Mouse (Mus musculus): ENCODE data around the gene Kcnab2. TPM values are rescaled to one million over a fixed set of nuclear protein-coding genes. Genes with fewer than 3 reads are reported as not detected.

Kcnab2 gene
- polyA plus RNA-seq, 1 experiment, result 18.3 TPM

- TF ChIP-seq CTCF (IDR thresholded peaks at IDR 0.05; ENCODE audit: control insufficient read depth, insufficient read depth, insufficient replicate concordance, low read depth, low read length), result no peak
- TF ChIP-seq POLR2A (IDR thresholded peaks at IDR 0.05; ENCODE audit: control insufficient read depth, low read depth, low read length), result no peak
- no peak overlapping the region for H3K27ac ChIP-seq (ENCODE audit: control insufficient read depth, insufficient read depth, low read depth, low read length)
- H3K27me3 ChIP-seq (ENCODE audit: control insufficient read depth, insufficient read depth, low read length), result no peaks in the 10 kb centered on the region
- no peak overlapping the region for H3K4me3 ChIP-seq (ENCODE audit: control insufficient read depth, low read depth, low read length)
- peaks cover 6% of the 10 kb centered on the region for H3K4me1 ChIP-seq (ENCODE audit: control insufficient read depth, insufficient read depth, low read length)
- H3K36me3 ChIP-seq (ENCODE audit: control insufficient read depth, insufficient read depth, low read length), result no peaks in the 10 kb centered on the region
Measured at GRCm38 (mm10) chr4:152440882-152441281, 36.8 kb downstream of the Kcnab2 start.

GRCm38 (mm10) chr4:152435255-152435654 is 42.4 kb downstream of the Kcnab2 start:
- Histone ChIP-seq H3K4me1 (ENCODE audit: control insufficient read depth, insufficient read depth, low read length) (peaks cover 4% of the 10 kb centered on the region), H3K4me3 (ENCODE audit: control insufficient read depth, low read depth, low read length) (no peak overlapping the region), H3K27me3 (ENCODE audit: control insufficient read depth, insufficient read depth, low read length) (no peaks in the 10 kb centered on the region), H3K36me3 (ENCODE audit: control insufficient read depth, insufficient read depth, low read length) (no peaks in the 10 kb centered on the region), H3K27ac (ENCODE audit: control insufficient read depth, insufficient read depth, low read depth, low read length) (no peak overlapping the region)
- TF ChIP-seq CTCF (IDR thresholded peaks at IDR 0.05; ENCODE audit: control insufficient read depth, insufficient read depth, insufficient replicate concordance, low read depth, low read length), result peak; percentile 90
- no peak for TF ChIP-seq POLR2A (IDR thresholded peaks at IDR 0.05; ENCODE audit: control insufficient read depth, low read depth, low read length)

GRCm38 (mm10) chr4:152434836-152435235 is 42.8 kb downstream of the Kcnab2 start:
- Histone ChIP-seq H3K27me3 (ENCODE audit: control insufficient read depth, insufficient read depth, low read length) (no peaks in the 10 kb centered on the region), H3K4me3 (ENCODE audit: control insufficient read depth, low read depth, low read length) (no peak overlapping the region), H3K36me3 (ENCODE audit: control insufficient read depth, insufficient read depth, low read length) (no peaks in the 10 kb centered on the region), H3K27ac (ENCODE audit: control insufficient read depth, insufficient read depth, low read depth, low read length) (no peak overlapping the region), H3K4me1 (ENCODE audit: control insufficient read depth, insufficient read depth, low read length) (peaks cover 3% of the 10 kb centered on the region)
- TF ChIP-seq CTCF (IDR thresholded peaks at IDR 0.05; ENCODE audit: control insufficient read depth, insufficient read depth, insufficient replicate concordance, low read depth, low read length) (peak; percentile 91), POLR2A (IDR thresholded peaks at IDR 0.05; ENCODE audit: control insufficient read depth, low read depth, low read length) (no peak)

- H3K4me1 ChIP-seq (ENCODE audit: control insufficient read depth, insufficient read depth, low read length), result no peaks in the 10 kb centered on the region
- H3K27me3 ChIP-seq (ENCODE audit: control insufficient read depth, insufficient read depth, low read length), result no peaks in the 10 kb centered on the region
- TF ChIP-seq CTCF (IDR thresholded peaks at IDR 0.05; ENCODE audit: control insufficient read depth, insufficient read depth, insufficient replicate concordance, low read depth, low read length) (peak; percentile 70), POLR2A (IDR thresholded peaks at IDR 0.05; ENCODE audit: control insufficient read depth, low read depth, low read length) (no peak)
- no peak overlapping the region for H3K27ac ChIP-seq (ENCODE audit: control insufficient read depth, insufficient read depth, low read depth, low read length)
- no peak overlapping the region for H3K4me3 ChIP-seq (ENCODE audit: control insufficient read depth, low read depth, low read length)
- no peaks in the 10 kb centered on the region for H3K36me3 ChIP-seq (ENCODE audit: control insufficient read depth, insufficient read depth, low read length)
Measured at GRCm38 (mm10) chr4:152432308-152432707, 45.4 kb downstream of the Kcnab2 start.

GRCm38 (mm10) chr4:152428259-152428658 is 49.4 kb downstream of the Kcnab2 start:
- H3K4me1 ChIP-seq (ENCODE audit: control insufficient read depth, insufficient read depth, low read length), result no peaks in the 10 kb centered on the region; the same call in 1 of the 2 replicates
- H3K27me3 ChIP-seq (ENCODE audit: control insufficient read depth, insufficient read depth, low read length), result no peaks in the 10 kb centered on the region
- H3K4me3 ChIP-seq (ENCODE audit: control insufficient read depth, low read depth, low read length), result no peak overlapping the region
- no peak overlapping the region for H3K27ac ChIP-seq (ENCODE audit: control insufficient read depth, insufficient read depth, low read depth, low read length)
- H3K36me3 ChIP-seq (ENCODE audit: control insufficient read depth, insufficient read depth, low read length), result no peaks in the 10 kb centered on the region
- TF ChIP-seq POLR2A (IDR thresholded peaks at IDR 0.05; ENCODE audit: control insufficient read depth, low read depth, low read length), result no peak

GRCm38 (mm10) chr4:152424922-152425321 is 52.7 kb downstream of the Kcnab2 start:
- H3K36me3 ChIP-seq (ENCODE audit: control insufficient read depth, insufficient read depth, low read length), result no peaks in the 10 kb centered on the region
- H3K4me1 ChIP-seq (ENCODE audit: control insufficient read depth, insufficient read depth, low read length), result peaks cover 2% of the 10 kb centered on the region
- H3K27me3 ChIP-seq (ENCODE audit: control insufficient read depth, insufficient read depth, low read length), result no peaks in the 10 kb centered on the region
- TF ChIP-seq CTCF (IDR thresholded peaks at IDR 0.05; ENCODE audit: control insufficient read depth, insufficient read depth, insufficient replicate concordance, low read depth, low read length) (peak; percentile 81; the same call in 1 of the 2 replicates), POLR2A (IDR thresholded peaks at IDR 0.05; ENCODE audit: control insufficient read depth, low read depth, low read length) (no peak)
- no peak overlapping the region for H3K4me3 ChIP-seq (ENCODE audit: control insufficient read depth, low read depth, low read length)
- H3K27ac ChIP-seq (ENCODE audit: control insufficient read depth, insufficient read depth, low read depth, low read length), result no peak overlapping the region

- no peak for TF ChIP-seq CTCF (IDR thresholded peaks at IDR 0.05; ENCODE audit: control insufficient read depth, insufficient read depth, insufficient replicate concordance, low read depth, low read length)
- no peak for TF ChIP-seq POLR2A (IDR thresholded peaks at IDR 0.05; ENCODE audit: control insufficient read depth, low read depth, low read length)
- no peak overlapping the region for H3K27ac ChIP-seq (ENCODE audit: control insufficient read depth, insufficient read depth, low read depth, low read length)
- H3K4me3 ChIP-seq (ENCODE audit: control insufficient read depth, low read depth, low read length), result no peak overlapping the region
- no peaks in the 10 kb centered on the region for H3K36me3 ChIP-seq (ENCODE audit: control insufficient read depth, insufficient read depth, low read length)
- H3K27me3 ChIP-seq (ENCODE audit: control insufficient read depth, insufficient read depth, low read length), result no peaks in the 10 kb centered on the region
- peaks cover 2% of the 10 kb centered on the region for H3K4me1 ChIP-seq (ENCODE audit: control insufficient read depth, insufficient read depth, low read length)
Measured at GRCm38 (mm10) chr4:152424341-152424740, 53.3 kb downstream of the Kcnab2 start.

GRCm38 (mm10) chr4:152423576-152423975 is 54.1 kb downstream of the Kcnab2 start:
- Histone ChIP-seq H3K4me1 (ENCODE audit: control insufficient read depth, insufficient read depth, low read length) (peaks cover 2% of the 10 kb centered on the region), H3K27me3 (ENCODE audit: control insufficient read depth, insufficient read depth, low read length) (no peaks in the 10 kb centered on the region), H3K4me3 (ENCODE audit: control insufficient read depth, low read depth, low read length) (peak overlapping the region; percentile 62; the same call in 1 of the 2 replicates), H3K36me3 (ENCODE audit: control insufficient read depth, insufficient read depth, low read length) (no peaks in the 10 kb centered on the region), H3K27ac (ENCODE audit: control insufficient read depth, insufficient read depth, low read depth, low read length) (no peak overlapping the region)
- TF ChIP-seq CTCF (IDR thresholded peaks at IDR 0.05; ENCODE audit: control insufficient read depth, insufficient read depth, insufficient replicate concordance, low read depth, low read length) (no peak), POLR2A (IDR thresholded peaks at IDR 0.05; ENCODE audit: control insufficient read depth, low read depth, low read length) (no peak)
